Mouse (Mus musculus): ENCODE results near the gene Podnl1. TPM values are rescaled to one million over a fixed set of nuclear protein-coding genes. Genes with fewer than 3 reads are reported as not detected.

The Podnl1 gene
- polyA plus RNA-seq, 1 experiment from 2014 or later: 0.26 TPM

MicroRNAs encoded within 50 kb of the gene (microRNA counts, 519-probe panel; counts per million panel counts)
- microRNA mmu-miR-181c (not detected), microRNA mmu-miR-709 (4,733 counts per million, percentile 35 among the panel's probes with 10 or more counts)

Small RNA genes lying within 50 kb of the gene (microRNA-seq; reads per million reads assigned to microRNA genes)
- not detected for gene Gm25110 (ENCODE audit: borderline number of aligned reads)
- gene Mir181c (ENCODE audit: borderline number of aligned reads): 4,900 reads per million, percentile 88 among the genes with 10 or more reads in this experiment
- 5,581 reads per million, percentile 88 among the genes with 10 or more reads in this experiment for gene Mir181d (ENCODE audit: borderline number of aligned reads)
- gene Mir709 (ENCODE audit: borderline number of aligned reads): not detected

Other genes starting within 250 kb of the Podnl1 start
- gene Adgrl1, start 225.9 kb upstream of the Podnl1 start, polyA plus RNA-seq (2014; fragmentation: Nextera tagmentation; extraction: Ambion mirVana): 7.4 and 10.3 TPM in 2 replicates
- gene Gm10644, start 170.8 kb upstream of the Podnl1 start, polyA plus RNA-seq (2014; fragmentation: Nextera tagmentation; extraction: Ambion mirVana): 0.25 and 0.37 TPM in 2 replicates
- gene Asf1b, start 170.5 kb upstream of the Podnl1 start, polyA plus RNA-seq (2014; fragmentation: Nextera tagmentation; extraction: Ambion mirVana): 109 and 123 TPM in 2 replicates
- gene Prkaca, start 153.0 kb upstream of the Podnl1 start, polyA plus RNA-seq (2014; fragmentation: Nextera tagmentation; extraction: Ambion mirVana): 96.9 and 99.2 TPM in 2 replicates
- gene Samd1, start 128.3 kb upstream of the Podnl1 start, polyA plus RNA-seq (2014; fragmentation: Nextera tagmentation; extraction: Ambion mirVana): 13.4 and 17.6 TPM in 2 replicates
- gene 1700067K01Rik, start 124.5 kb upstream of the Podnl1 start, polyA plus RNA-seq (2014; fragmentation: Nextera tagmentation; extraction: Ambion mirVana): 0.29 and 1.5 TPM in 2 replicates
- not detected in 2 replicates for gene 2210011C24Rik, start 113.8 kb upstream of the Podnl1 start, polyA plus RNA-seq (2014; fragmentation: Nextera tagmentation; extraction: Ambion mirVana)
- 0.66 and 1.2 TPM in 2 replicates for gene Palm3, start 104.5 kb upstream of the Podnl1 start, polyA plus RNA-seq (2014; fragmentation: Nextera tagmentation; extraction: Ambion mirVana)
- gene Il27ra, start 83.4 kb upstream of the Podnl1 start, polyA plus RNA-seq (2014; fragmentation: Nextera tagmentation; extraction: Ambion mirVana): 1.8 and 3.1 TPM in 2 replicates
- gene Rln3, start 81.0 kb upstream of the Podnl1 start, polyA plus RNA-seq (2014; fragmentation: Nextera tagmentation; extraction: Ambion mirVana): 0.42 TPM in 1 of 2 replicates, not detected in the other
- gene Gm10643, start 60.9 kb upstream of the Podnl1 start, polyA plus RNA-seq (2014; fragmentation: Nextera tagmentation; extraction: Ambion mirVana): 0.52 and 0.86 TPM in 2 replicates
- 8.4 and 9.5 TPM in 2 replicates for gene Rfx1, start 59.2 kb upstream of the Podnl1 start, polyA plus RNA-seq (2014; fragmentation: Nextera tagmentation; extraction: Ambion mirVana)
- 5.9 and 10.0 TPM in 2 replicates for gene Dcaf15, start 21.2 kb upstream of the Podnl1 start, polyA plus RNA-seq (2014; fragmentation: Nextera tagmentation; extraction: Ambion mirVana)
- gene Cc2d1a, start 21.9 kb downstream of the Podnl1 start, polyA plus RNA-seq (2014; fragmentation: Nextera tagmentation; extraction: Ambion mirVana): 13.7 and 14.1 TPM in 2 replicates
- 0.36 and 0.47 TPM in 2 replicates for gene 4930432K21Rik, start 22.0 kb downstream of the Podnl1 start, polyA plus RNA-seq (2014; fragmentation: Nextera tagmentation; extraction: Ambion mirVana)
- gene Nanos3, start 59.2 kb downstream of the Podnl1 start, polyA plus RNA-seq (2014; fragmentation: Nextera tagmentation; extraction: Ambion mirVana): 1.2 and 1.8 TPM in 2 replicates
- 7.9 and 9.1 TPM in 2 replicates for gene Zswim4, start 111.1 kb downstream of the Podnl1 start, polyA plus RNA-seq (2014; fragmentation: Nextera tagmentation; extraction: Ambion mirVana)
- gene D8Ertd738e, start 123.7 kb downstream of the Podnl1 start, polyA plus RNA-seq (2014; fragmentation: Nextera tagmentation; extraction: Ambion mirVana): 323 and 339 TPM in 2 replicates
- gene Mri1, start 131.3 kb downstream of the Podnl1 start, polyA plus RNA-seq (2014; fragmentation: Nextera tagmentation; extraction: Ambion mirVana): 92.2 and 95.9 TPM in 2 replicates
- 16.0 and 20.1 TPM in 2 replicates for gene Ccdc130, start 144.4 kb downstream of the Podnl1 start, polyA plus RNA-seq (2014; fragmentation: Nextera tagmentation; extraction: Ambion mirVana)

Data from liver, embryonic 11.5 days (tissue).